Mouse (Mus musculus) neural tube, embryonic 15.5 days (tissue): ENCODE results near the gene Wfdc21. TPM values are rescaled to one million over a fixed set of nuclear protein-coding genes. Genes with fewer than 3 reads are reported as not detected.

Source experiments
- ATAC-seq: fragments of 200-750 bp; cut with Nextera tagmentation; 2 replicates; pipeline ENCODE4 v1.8.0; 2017; ENCODE audit warnings: mild to moderate bottlenecking, moderate TSS enrichment, moderate library complexity; ENCODE audit not compliant: low FRiP score
- H3K27ac ChIP-seq: fragments of 300-500 bp; sonication (generic); replicated peaks from 2 replicates; pipeline ENCODE4 v1.5.1; 2015; ENCODE audit warnings: mild to moderate bottlenecking, inconsistent platforms
- H3K27me3 ChIP-seq: fragments of 300-500 bp; sonication (generic); replicated peaks from 2 replicates; pipeline ENCODE4 v1.6.1; 2015; ENCODE audit warnings: inconsistent platforms
- H3K36me3 ChIP-seq: fragments of 300-500 bp; sonication (generic); 2 replicates; pipeline ENCODE4 v1.6.1; 2015; ENCODE audit warnings: inconsistent platforms
- H3K4me1 ChIP-seq: fragments of 300-500 bp; sonication (generic); 2 replicates; pipeline ENCODE4 v1.6.1; 2015; ENCODE audit warnings: inconsistent platforms
- H3K4me2 ChIP-seq: fragments of 300-500 bp; sonication (generic); 2 replicates; pipeline ENCODE4 v1.6.1; 2015; ENCODE audit warnings: inconsistent platforms, mild to moderate bottlenecking, moderate library complexity
- H3K4me3 ChIP-seq: fragments of 300-500 bp; sonication (generic); replicated peaks from 2 replicates; pipeline ENCODE4 v1.5.1; 2015; ENCODE audit warnings: mild to moderate bottlenecking, inconsistent platforms
- H3K9ac ChIP-seq: fragments of 300-500 bp; sonication (generic); replicated peaks from 2 replicates; pipeline ENCODE4 v1.6.1; 2015; ENCODE audit warnings: mild to moderate bottlenecking, inconsistent platforms
- H3K9me3 ChIP-seq: fragments of 300-500 bp; sonication (generic); replicated peaks from 2 replicates; pipeline ENCODE4 v1.6.1; 2016; ENCODE audit warnings: inconsistent platforms
- WGBS: fragments of 180-500 bp; shearing (Covaris S2); methylation state at CpG from one replicate; pipeline ENCODE4 v1.1.7; 2015; ENCODE audit warnings: mixed read lengths; 5-methylcytosine and 5-hydroxymethylcytosine counted together
- polyA plus RNA-seq: library from polyadenylated mRNA; unstranded; fragments of >200 nt; fragmentation: Nextera tagmentation; extraction: Ambion mirVana; gene quantifications from 2 replicates; pipeline ENCODE4 v1.2.1, GENCODE M21; 2015

The Wfdc21 gene
- polyA plus RNA-seq, 1 experiment from 2014 or later, result 0.41 TPM

GRCm38 (mm10) chr11:83767306-83767705, 20.6 kb downstream of the Wfdc21 start:
- H3K27me3 ChIP-seq, result no peaks in the 10 kb centered on the region
- no peak overlapping the region for H3K4me2 ChIP-seq
- WGBS, result 94% methylated on average over 9 of the region's 9 CpGs
- no peak overlapping the region for H3K4me3 ChIP-seq
- no peak overlapping the region for H3K9ac ChIP-seq
- no peaks in the 10 kb centered on the region for H3K4me1 ChIP-seq
- H3K27ac ChIP-seq, result no peak overlapping the region
- peaks cover 93% of the 10 kb centered on the region for H3K36me3 ChIP-seq
- no peak for ATAC-seq
- H3K9me3 ChIP-seq, result no peaks in the 10 kb centered on the region

GRCm38 (mm10) chr11:83768976-83769375, 22.2 kb downstream of the Wfdc21 start:
- H3K4me2 ChIP-seq, result no peak overlapping the region
- no peak overlapping the region for H3K27ac ChIP-seq
- H3K9me3 ChIP-seq, result no peaks in the 10 kb centered on the region
- WGBS, result 92% methylated on average over 4 of the region's 4 CpGs
- peaks cover 93% of the 10 kb centered on the region for H3K36me3 ChIP-seq
- no peak for ATAC-seq
- H3K9ac ChIP-seq, result no peak overlapping the region
- no peak overlapping the region for H3K4me3 ChIP-seq
- no peaks in the 10 kb centered on the region for H3K4me1 ChIP-seq
- H3K27me3 ChIP-seq, result no peaks in the 10 kb centered on the region

GRCm38 (mm10) chr11:83771014-83771413, 24.3 kb downstream of the Wfdc21 start:
- Histone ChIP-seq H3K9me3 (no peaks in the 10 kb centered on the region), H3K27me3 (no peaks in the 10 kb centered on the region), H3K4me3 (no peak overlapping the region), H3K9ac (no peak overlapping the region), H3K36me3 (peaks cover 92% of the 10 kb centered on the region), H3K4me1 (no peaks in the 10 kb centered on the region), H3K27ac (no peak overlapping the region), H3K4me2 (no peak overlapping the region)
- 96% methylated on average over 7 of the region's 7 CpGs for WGBS
- no peak for ATAC-seq

DNA sequence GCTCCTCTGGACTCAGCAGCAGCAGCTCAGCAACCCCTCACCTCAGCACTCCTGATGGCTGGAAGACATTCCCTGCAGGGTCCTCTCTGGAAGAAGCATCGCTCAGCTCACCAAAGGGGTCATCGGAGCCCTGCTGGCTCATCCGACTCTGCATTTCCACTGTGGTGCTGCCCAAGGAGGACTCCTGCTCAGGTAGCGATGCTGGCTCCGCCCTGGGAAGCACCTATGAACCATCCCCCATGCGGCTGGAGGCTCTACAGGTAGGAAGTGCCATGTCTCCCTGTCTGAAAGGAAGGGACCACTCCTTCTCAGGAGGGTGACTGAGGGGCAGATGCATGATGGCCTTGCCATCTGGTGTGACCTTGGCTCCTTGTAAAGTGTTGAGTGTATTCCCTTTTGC, 25.6 kb downstream of the Wfdc21 start:
- WGBS, result 98% methylated on average over 6 of the region's 6 CpGs
- ATAC-seq, result no peak
- no peaks in the 10 kb centered on the region for H3K4me1 ChIP-seq

GRCm38 (mm10) chr11:83773691-83774090, 27.0 kb downstream of the Wfdc21 start:
- Histone ChIP-seq H3K9ac (no peak overlapping the region), H3K36me3 (peaks cover 88% of the 10 kb centered on the region), H3K4me1 (no peaks in the 10 kb centered on the region), H3K27me3 (no peaks in the 10 kb centered on the region), H3K27ac (no peak overlapping the region), H3K4me2 (no peak overlapping the region), H3K9me3 (no peaks in the 10 kb centered on the region), H3K4me3 (no peak overlapping the region)
- 96% methylated on average over 16 of the region's 16 CpGs for WGBS
- ATAC-seq, result no peak

More for the DNA sequence above, 25.6 kb downstream of the Wfdc21 start:
- Histone ChIP-seq H3K36me3 (peaks cover 94% of the 10 kb centered on the region), H3K4me2 (no peak overlapping the region), H3K4me3 (no peak overlapping the region), H3K27ac (no peak overlapping the region), H3K9me3 (no peaks in the 10 kb centered on the region), H3K27me3 (no peaks in the 10 kb centered on the region), H3K9ac (no peak overlapping the region)

DNA sequence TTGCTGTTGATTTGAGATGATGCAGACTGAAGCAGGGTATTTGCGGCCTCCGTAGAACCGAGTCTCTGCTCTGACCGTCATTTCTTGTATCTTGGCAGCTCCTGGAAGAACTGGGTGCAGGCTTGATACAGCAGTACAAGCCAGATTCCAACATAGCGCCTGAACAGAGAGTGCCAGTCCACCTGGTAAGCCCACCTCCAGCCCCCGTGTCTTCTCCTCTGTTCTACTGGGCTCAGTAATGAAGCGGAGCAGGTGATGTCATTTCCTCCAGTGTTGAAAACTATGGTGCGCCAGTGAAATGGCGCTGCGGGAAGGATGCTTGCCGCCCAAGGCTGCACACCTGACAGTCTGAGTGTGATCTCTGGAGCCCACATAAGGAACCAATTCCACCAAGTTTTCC, 27.6 kb downstream of the Wfdc21 start:
- H3K4me3 ChIP-seq, result no peak overlapping the region
- no peaks in the 10 kb centered on the region for H3K4me1 ChIP-seq
- no peak for ATAC-seq
- no peaks in the 10 kb centered on the region for H3K27me3 ChIP-seq
- H3K36me3 ChIP-seq, result peaks cover 88% of the 10 kb centered on the region
- no peaks in the 10 kb centered on the region for H3K9me3 ChIP-seq
- no peak overlapping the region for H3K9ac ChIP-seq
- H3K4me2 ChIP-seq, result no peak overlapping the region
- 97% methylated on average over 11 of the region's 11 CpGs for WGBS
- no peak overlapping the region for H3K27ac ChIP-seq

GRCm38 (mm10) chr11:83776798-83777197, 30.1 kb downstream of the Wfdc21 start:
- 87% methylated on average over 8 of the region's 8 CpGs for WGBS

DNA sequence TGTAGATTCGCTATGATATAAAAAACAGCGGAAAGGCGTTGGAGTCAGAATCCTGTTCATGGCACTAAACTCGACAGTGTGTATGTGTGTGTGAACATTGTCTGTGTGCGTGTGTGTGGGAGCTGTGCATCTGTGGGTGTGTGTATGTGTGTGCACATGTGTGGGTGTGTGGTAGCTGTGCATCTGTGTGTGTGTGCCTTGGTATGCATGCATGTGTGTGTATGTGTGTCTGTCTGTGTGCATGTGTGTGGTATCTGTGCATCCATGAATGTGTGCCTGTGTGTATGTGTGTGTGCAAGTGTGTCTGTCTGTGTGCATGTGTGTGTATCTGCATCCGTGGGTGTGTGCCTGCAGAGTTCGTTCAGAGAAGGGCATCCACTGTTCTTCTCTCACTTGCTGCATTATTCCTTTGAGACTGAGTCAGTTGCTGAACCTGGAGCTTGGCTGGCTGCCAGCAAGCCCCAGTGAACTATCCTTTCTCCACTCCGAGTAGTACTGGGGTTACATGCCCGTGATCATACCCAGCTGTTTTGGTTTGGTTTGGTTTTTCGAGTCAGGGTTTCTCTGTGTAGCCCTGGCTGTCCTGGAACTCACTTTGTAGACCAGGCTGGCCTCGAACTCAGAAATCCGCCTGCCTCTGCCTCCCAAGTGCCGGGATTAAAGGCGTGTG, 37.3 kb downstream of the Wfdc21 start:
- Histone ChIP-seq H3K36me3 (peaks cover 47% of the 10 kb centered on the region), H3K4me3 (no peak overlapping the region), H3K27ac (no peak overlapping the region), H3K27me3 (no peaks in the 10 kb centered on the region), H3K9me3 (no peaks in the 10 kb centered on the region), H3K4me2 (no peak overlapping the region), H3K4me1 (no peaks in the 10 kb centered on the region), H3K9ac (no peak overlapping the region)
- ATAC-seq, result no peak
- WGBS, result 79% methylated on average over 14 of the region's 14 CpGs

More at GRCm38 (mm10) chr11:83776798-83777197, 30.1 kb downstream of the Wfdc21 start:
- Histone ChIP-seq H3K36me3 (peaks cover 91% of the 10 kb centered on the region), H3K9ac (no peak overlapping the region), H3K4me1 (no peaks in the 10 kb centered on the region), H3K4me2 (no peak overlapping the region), H3K27me3 (no peaks in the 10 kb centered on the region), H3K4me3 (no peak overlapping the region), H3K27ac (no peak overlapping the region), H3K9me3 (no peaks in the 10 kb centered on the region)
- no peak for ATAC-seq

DNA sequence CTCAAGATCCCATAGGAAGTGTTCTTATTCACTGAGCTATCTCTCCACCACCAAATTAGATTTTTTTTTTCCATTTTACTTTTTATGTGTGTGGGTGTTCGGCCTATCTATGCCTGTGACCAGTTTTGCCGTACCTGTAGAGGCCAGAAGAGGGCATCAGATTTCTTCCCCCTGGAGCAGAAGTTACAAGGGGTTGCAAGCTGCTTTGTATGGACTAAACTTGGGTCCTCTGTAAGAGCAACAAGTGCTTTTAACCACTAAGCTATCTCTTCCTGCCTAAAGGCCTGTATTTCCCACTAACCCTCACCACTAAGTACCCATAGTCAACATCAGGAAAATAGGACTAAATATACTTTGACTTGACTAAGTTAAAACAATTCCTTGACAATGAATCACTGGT, 37.9 kb downstream of the Wfdc21 start:
- Histone ChIP-seq H3K4me1 (no peaks in the 10 kb centered on the region), H3K9me3 (no peaks in the 10 kb centered on the region), H3K27ac (no peak overlapping the region), H3K36me3 (peaks cover 41% of the 10 kb centered on the region), H3K27me3 (no peaks in the 10 kb centered on the region), H3K4me3 (no peak overlapping the region), H3K9ac (no peak overlapping the region), H3K4me2 (no peak overlapping the region)
- ATAC-seq, result no peak
- WGBS, result 92% methylated on average over 2 of the region's 2 CpGs

GRCm38 (mm10) chr11:83785366-83785765, 38.6 kb downstream of the Wfdc21 start:
- WGBS, result 7% methylated on average over 2 of the region's 2 CpGs
- Histone ChIP-seq H3K4me2 (no peak overlapping the region), H3K4me1 (no peaks in the 10 kb centered on the region), H3K9ac (no peak overlapping the region), H3K36me3 (peaks cover 34% of the 10 kb centered on the region), H3K27ac (no peak overlapping the region), H3K4me3 (no peak overlapping the region), H3K9me3 (no peaks in the 10 kb centered on the region), H3K27me3 (no peaks in the 10 kb centered on the region)
- no peak for ATAC-seq

- no peak overlapping the region for H3K9ac ChIP-seq
- no peak for ATAC-seq
- H3K36me3 ChIP-seq, result peaks cover 19% of the 10 kb centered on the region
- 89% methylated on average over 4 of the region's 4 CpGs for WGBS
- no peak overlapping the region for H3K4me2 ChIP-seq
- no peaks in the 10 kb centered on the region for H3K4me1 ChIP-seq
- no peaks in the 10 kb centered on the region for H3K27me3 ChIP-seq
- no peak overlapping the region for H3K27ac ChIP-seq
- H3K9me3 ChIP-seq, result no peaks in the 10 kb centered on the region
- H3K4me3 ChIP-seq, result no peak overlapping the region
These were observed 40.1 kb downstream of the Wfdc21 start for GRCm38 (mm10) chr11:83786835-83787234.

DNA sequence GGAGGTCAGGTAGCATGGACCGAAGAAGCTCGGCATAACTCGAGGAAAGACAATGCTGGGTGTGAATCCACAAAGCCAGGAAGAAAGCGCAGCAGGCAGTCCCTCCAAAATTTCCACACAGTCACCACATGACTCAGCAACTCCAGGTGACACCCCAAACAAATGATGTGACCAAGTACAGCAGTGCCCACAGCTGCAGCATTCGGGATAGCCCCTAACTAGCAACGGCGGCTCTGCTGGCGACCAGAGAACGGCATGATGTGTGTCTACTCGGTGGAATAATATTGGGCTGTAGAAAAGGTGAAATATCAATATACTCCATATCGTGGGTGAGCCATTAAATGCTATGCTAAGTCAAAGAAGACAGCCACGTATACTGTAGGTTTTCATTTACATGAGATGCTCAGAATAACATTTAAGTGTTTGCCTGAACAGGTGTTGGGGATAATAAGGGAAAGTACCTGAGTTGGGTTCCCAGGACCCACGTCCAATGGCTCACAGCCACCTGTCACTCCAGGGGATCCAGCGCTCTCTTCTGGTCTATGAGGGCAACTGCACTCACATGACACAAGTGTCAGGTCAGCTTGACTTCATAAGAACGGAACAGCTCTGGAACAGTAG, 40.8 kb downstream of the Wfdc21 start:
- H3K36me3 ChIP-seq, result peaks cover 15% of the 10 kb centered on the region
- no peaks in the 10 kb centered on the region for H3K27me3 ChIP-seq
- H3K27ac ChIP-seq, result no peak overlapping the region
- H3K9me3 ChIP-seq, result no peaks in the 10 kb centered on the region
- H3K9ac ChIP-seq, result no peak overlapping the region
- 86% methylated on average over 15 of the region's 15 CpGs for WGBS
- ATAC-seq, result no peak
- H3K4me3 ChIP-seq, result no peak overlapping the region
- H3K4me2 ChIP-seq, result no peak overlapping the region
- no peaks in the 10 kb centered on the region for H3K4me1 ChIP-seq
